Mouse (Mus musculus): ENCODE measurements at regions not wholly inside any gene's neighbourhood (a gene's known extent, or its start where the extent isn't known, plus 50 kb on each side); places are given as distances from the start of the nearest gene placed in this dataset.
A peak's percentile ranks its signal among the peaks of the same experiment; 100 is the strongest.

DNA sequence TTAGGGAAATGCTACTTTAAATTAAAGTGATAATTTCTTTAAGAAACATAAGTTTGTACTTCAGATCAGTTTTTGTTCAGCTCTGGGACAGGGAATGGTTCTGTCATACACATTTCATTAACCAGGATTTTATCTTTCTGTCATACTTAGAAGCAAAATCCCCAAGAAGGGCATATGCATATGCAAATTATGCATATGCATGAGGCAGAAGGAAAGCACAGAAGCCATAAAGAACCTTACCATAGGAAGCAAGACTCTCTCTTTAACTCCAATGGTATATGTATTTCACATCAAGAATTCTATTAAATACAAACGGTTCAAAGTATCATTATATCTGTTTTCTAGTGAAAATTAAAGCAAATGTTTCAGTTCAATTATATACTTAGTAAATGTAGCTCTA is 381.5 kb downstream of the Kcnj3 start:
- no peak for DNase-seq (ENCODE audit: low spot score)

DNA sequence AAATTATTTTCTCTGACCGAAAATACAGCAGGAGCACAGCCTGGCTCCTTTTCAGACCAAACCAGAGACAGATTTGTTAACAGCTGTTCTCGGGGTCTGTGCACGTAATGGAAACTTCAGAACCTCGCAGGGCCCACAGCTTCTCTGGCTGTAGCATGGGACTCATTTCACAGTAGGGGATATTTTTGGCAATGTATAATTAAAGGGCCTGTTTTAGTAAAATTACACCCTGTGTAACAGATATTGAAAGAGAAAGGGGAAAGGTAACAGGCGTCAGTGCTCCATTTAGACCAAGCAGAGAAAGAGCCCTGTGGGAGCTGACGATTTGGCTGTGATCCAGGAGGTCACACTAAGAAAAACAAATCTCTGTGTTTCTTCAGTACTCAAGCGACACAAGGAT is 382.4 kb downstream of the Kcnj3 start:
- DNase-seq (ENCODE audit: low spot score): no peak

DNA sequence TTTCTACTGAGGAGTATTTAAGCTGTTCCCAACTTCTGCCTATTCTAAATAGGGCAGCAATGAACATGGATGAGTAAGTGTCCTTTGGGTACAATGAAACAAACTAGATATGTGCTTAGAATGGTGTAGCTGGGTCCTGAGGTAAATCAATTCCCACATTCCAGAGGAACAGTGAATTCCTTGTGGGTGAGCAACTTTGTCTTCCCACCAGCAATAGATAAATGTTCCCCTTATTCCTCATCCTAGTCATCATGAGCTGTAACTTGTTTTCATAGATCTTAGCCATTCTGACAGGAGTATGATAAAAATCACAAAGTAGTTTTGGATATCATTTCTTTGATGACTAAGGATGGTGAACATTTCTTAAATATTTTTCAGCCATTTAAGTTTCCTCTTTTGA is 387.0 kb downstream of the Kcnj3 start:
- no peak for DNase-seq (ENCODE audit: low spot score)

DNA sequence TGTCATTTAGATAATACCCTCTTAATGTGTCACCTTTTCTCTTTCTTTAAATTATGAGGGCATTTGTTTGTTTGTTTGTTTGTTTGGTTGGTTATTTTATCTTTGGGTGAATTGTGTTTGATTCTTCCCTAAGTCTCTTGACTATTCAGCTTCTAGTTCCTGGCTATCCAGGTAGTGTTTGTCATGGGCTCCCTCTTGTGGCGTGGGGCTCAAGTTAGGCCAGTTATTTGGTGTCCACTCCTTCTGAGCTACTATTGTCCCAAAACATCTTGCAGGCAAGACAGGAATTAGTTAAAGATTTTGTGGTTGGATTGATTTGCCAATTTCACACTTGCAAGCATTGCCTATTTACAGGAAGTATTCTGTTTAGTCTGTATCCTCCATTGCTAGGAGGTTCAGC is 405.8 kb downstream of the Kcnj3 start:
- DNase-seq (ENCODE audit: low spot score): peak; percentile 24

DNA sequence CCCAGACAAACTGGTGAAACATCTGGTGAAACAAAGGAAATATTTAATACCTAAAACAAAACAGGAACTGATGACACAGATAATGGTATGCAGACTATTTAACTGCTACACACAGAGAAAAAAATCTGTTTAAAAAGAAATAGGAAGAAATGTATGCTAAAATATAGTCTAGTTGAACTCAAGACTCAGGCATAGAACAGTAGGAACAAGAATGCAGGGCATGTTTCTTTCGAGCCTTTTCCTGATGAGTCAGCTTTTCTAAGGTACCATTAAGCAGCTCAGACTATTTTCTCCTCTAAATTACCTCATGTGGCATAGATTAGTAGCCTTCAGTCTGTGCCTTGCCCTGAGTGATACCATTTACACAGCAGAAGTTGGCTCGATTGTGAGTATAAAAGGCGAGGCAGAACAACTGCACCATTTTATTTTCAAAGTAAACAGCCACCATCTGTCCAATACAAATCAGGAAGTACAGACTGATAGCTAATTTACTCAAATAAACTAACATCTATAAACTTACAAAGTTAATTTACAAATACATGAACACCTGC is 411.1 kb downstream of the Kcnj3 start:
- DNase-seq (ENCODE audit: low spot score): peak; percentile 5

DNA sequence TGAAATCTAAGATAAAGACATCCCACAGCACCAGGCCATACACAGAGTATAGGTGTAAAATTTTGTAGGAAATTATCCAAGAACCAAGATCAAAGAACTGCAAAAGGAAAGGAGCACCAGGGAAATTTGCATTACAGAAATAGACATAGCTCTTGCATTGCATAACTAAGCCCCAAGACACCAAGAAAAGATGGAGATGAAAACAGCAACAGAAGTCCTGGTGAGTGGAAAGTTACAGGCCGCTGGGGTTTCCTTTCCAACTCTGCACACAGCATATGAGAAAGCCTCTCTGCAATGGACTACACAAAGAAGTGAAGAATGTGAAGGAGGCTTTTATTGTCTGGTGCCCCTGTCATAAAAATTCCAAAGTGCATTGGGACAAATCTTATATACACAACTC is 426.7 kb downstream of the Kcnj3 start:
- DNase-seq (ENCODE audit: low spot score): no peak

DNA sequence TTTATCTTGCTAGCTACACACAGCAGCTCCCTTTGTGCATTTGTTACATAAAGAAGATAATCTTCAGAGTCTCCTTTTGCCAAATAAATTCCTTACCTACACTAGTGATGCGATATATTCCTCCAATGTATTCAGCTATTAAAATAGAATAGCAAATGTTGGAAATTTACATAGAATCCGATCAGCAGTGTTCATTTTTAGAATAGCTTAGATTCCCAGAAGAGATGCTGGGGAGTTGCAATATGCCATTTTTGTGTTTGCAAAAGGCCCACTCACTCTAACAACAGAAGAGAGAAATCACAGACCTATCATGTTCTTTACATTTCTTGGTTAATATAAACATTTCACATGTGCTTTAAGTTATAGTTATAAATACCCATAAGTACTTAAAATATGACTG is 454.2 kb downstream of the Kcnj3 start:
- no peak for DNase-seq (ENCODE audit: low spot score)

DNA sequence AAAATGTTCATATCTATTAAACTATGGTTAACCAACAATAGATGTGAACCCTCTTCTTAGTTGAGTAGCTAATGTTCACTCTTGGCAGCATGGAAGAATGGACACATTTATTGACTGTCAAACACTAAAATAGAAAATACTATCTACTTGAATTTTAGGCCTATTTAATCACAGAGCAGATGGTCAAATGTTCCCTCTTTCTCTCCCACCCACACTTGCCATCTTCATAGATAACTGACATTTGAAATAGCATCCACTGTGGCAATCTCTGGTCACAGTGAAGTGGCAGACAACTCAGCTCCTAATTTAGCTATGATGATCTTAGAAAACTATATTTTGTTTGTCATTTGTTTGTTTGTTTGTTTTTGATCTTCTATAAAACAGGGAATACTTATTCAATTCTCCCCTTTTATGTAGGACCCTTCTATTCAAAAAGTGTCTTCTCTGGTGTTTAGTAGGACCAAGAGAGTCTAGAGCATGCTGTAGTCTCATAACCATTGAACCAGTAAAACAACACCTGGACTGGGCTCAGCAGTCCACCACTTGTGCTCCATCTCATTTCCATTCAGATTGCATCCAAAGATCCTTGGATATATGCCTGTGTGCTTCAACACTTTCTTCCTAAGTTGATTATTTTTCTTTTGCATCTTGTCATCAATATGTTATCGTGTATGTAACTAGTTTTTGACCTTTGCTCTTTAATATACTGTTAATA is 457.2 kb downstream of the Kcnj3 start:
- no peak for DNase-seq (ENCODE audit: low spot score)

DNA sequence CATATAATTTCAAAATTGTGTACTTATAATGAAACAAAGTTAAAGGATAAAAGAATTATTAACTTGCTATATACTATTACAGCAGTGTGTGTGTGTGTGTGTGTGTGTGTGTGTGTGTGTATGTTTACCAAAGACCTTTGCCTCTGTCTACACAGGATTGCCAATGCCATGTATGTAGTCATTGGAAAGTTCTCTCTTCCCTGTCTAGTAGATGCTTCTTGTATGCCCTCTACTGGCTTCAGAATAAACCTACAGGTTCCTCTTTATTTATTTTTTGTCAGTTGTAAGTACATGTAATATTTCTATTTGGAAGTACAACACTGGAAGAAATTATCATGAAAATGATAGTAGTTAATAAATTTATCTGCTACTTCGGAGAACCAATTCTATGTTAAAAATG is 484.5 kb downstream of the Kcnj3 start:
- peak; percentile 22 for DNase-seq (ENCODE audit: low spot score)

Data from embryo, embryonic 10 days (tissue).